Mouse (Mus musculus): ENCODE data around the gene Wdr25.

DNA sequence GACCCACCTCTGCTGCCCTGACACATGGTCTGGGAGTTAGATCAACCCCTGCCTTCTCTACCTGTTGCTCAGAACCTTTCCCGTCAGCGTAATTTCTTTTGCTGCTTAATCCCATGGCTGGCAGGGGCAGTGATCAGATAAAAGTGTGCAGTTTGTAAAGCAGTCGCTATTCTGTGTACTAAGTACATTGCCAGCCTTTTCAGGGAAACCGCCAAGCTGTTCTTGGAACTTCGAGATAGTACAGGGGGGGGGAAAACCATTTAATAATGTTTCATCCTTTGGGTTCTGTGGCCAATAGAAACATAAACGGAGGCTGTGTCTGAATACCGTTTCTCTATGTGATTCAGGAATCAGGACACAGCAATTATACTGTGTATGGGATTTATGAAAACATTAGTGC lies 65.1 kb downstream of the Wdr25 start:
- TF ChIP-seq CTCF (IDR thresholded peaks at IDR 0.05; ENCODE audit: borderline replicate concordance, control insufficient read depth, extremely low read depth, insufficient read depth, low read length, poor library complexity) (no peak), POLR2A (IDR thresholded peaks at IDR 0.05; ENCODE audit: control insufficient read depth, extremely low read depth, insufficient read depth, low read length, poor library complexity) (no peak)

Measured in thymus, adult 2 months (tissue).